13 mouse cellular contexts compared by ENCODE assay signal in genomic region chr3:39718946-39719545, GRCm38 (mm10).
A peak's percentile ranks its signal among the peaks of the same experiment; 100 is the strongest.
DNase-seq lines count a peak whose midpoint lies in the region; ATAC-seq lines count a peak whose summit lies in the region.
"Had no signal": no experiment of that assay in that cellular context is flagged by ENCODE, and none has a peak within 500 bp of the region (broad histone marks: within the 10 kb centered on the region; RNA-seq: fewer than 3 reads in every experiment).

No protein-coding gene starts in this region.

- WGBS in midbrain, embryonic 14.5 days: 89% methylated on average over 11 of the region's 11 CpGs

- peak; percentile 68 for DNase-seq in heart, adult 8-10 months (ENCODE audit: low spot score)
- DNase-seq in heart, postnatal 25 days (ENCODE audit: low spot score): no peak
- peak; percentile 26 for DNase-seq in heart, postnatal 4 days
- DNase-seq in lung, postnatal 36 days: peak; percentile 57
- no peak for DNase-seq in midbrain, embryonic 14.5 days
- DNase-seq in ovary, adult 18-20 months (ENCODE audit: low spot score): no peak
- no peak for DNase-seq in neural tube, embryonic 10.5 days (ENCODE audit: extremely low spot score, low spot score)
- DNase-seq: cerebellum, postnatal 25 days had no signal

- no peak overlapping the region for H3K9ac ChIP-seq in midbrain, embryonic 14.5 days (replicated peaks; ENCODE audit: low read length)
- H3K9ac ChIP-seq: forebrain, embryonic 15.5 days; liver, embryonic 14.5 days had no signal

- H3K27me3 ChIP-seq in midbrain, embryonic 14.5 days (ENCODE audit: control insufficient read depth, insufficient read depth, low read length): no peaks in the 10 kb centered on the region
- H3K27me3 ChIP-seq: CH12.LX; forebrain, embryonic 15.5 days had no signal

- no peak overlapping the region for H3K27ac ChIP-seq in midbrain, embryonic 14.5 days (replicated peaks; ENCODE audit: low read depth, low read length)
- H3K27ac ChIP-seq: forebrain, embryonic 15.5 days; liver, embryonic 14.5 days had no signal

- no peaks in the 10 kb centered on the region for H3K4me1 ChIP-seq in midbrain, embryonic 14.5 days (ENCODE audit: control insufficient read depth, insufficient read depth, low read length)
- H3K4me1 ChIP-seq: forebrain, embryonic 15.5 days had no signal

- H3K9me3 ChIP-seq in midbrain, embryonic 14.5 days (ENCODE audit: control insufficient read depth, low read length): no peaks in the 10 kb centered on the region
- H3K9me3 ChIP-seq: forebrain, embryonic 15.5 days had no signal

- no peaks in the 10 kb centered on the region for H3K36me3 ChIP-seq in midbrain, embryonic 14.5 days (ENCODE audit: control insufficient read depth, insufficient read depth, low read length)
- H3K36me3 ChIP-seq: forebrain, embryonic 15.5 days had no signal

- intact Hi-C loops in heart, postnatal 25 days (cut with DNase I): no loop called here

- H3K4me3 ChIP-seq in midbrain, embryonic 14.5 days (replicated peaks; ENCODE audit: low read depth, low read length): no peak overlapping the region
- H3K4me3 ChIP-seq: forebrain, embryonic 15.5 days; myocyte had no signal

- ATAC-seq in frontal cortex, adult (ENCODE audit: low TSS enrichment): peak; percentile 96
- ATAC-seq in midbrain, embryonic 14.5 days (ENCODE audit: low FRiP score, low TSS enrichment): no peak
- ATAC-seq: forebrain, embryonic 15.5 days had no signal

- H3K4me2 ChIP-seq in midbrain, embryonic 14.5 days (ENCODE audit: low read length): no peak overlapping the region
- H3K4me2 ChIP-seq: forebrain, embryonic 15.5 days had no signal

Comparison
In these comparisons a context has a peak if more than half of its experiments do, and no peak if none do; other contexts are left out.
1. DNase-seq: peak in heart, adult 8-10 months (single experiment), heart, postnatal 4 days (single experiment) and lung, postnatal 36 days (single experiment); none in heart, postnatal 25 days (single experiment), midbrain, embryonic 14.5 days (single experiment), ovary, adult 18-20 months (single experiment) and neural tube, embryonic 10.5 days (single experiment).